Mouse (Mus musculus) stomach, postnatal 0 days (tissue): ENCODE results near the gene Usp38.

Experiments
- CTCF ChIP-seq: IDR thresholded peaks from 2 replicates; pipeline ENCODE4 v1.5.1; 2016; ENCODE audit warnings: antibody characterized with exemption, low read depth, mild to moderate bottlenecking, moderate library complexity
- EP300 ChIP-seq: optimal IDR thresholded peaks from 2 replicates; pipeline ENCODE3; 2016; ENCODE audit warnings: antibody characterized with exemption

GRCm38 (mm10) chr8:80980063-80980462 lies 34.7 kb downstream of the Usp38 start:
- TF ChIP-seq CTCF = no peak
- TF ChIP-seq EP300 = no peak
